Mouse (Mus musculus) heart, postnatal 4 days (tissue): ENCODE measurements at regions not wholly inside any gene's neighbourhood (a gene's known extent, or its start where the extent isn't known, plus 50 kb on each side); places are given as distances from the start of the nearest gene placed in this dataset.

Experiments
- DNase-seq: peaks from one replicate; pipeline ENCODE4 v3.0.0; 2021

DNA sequence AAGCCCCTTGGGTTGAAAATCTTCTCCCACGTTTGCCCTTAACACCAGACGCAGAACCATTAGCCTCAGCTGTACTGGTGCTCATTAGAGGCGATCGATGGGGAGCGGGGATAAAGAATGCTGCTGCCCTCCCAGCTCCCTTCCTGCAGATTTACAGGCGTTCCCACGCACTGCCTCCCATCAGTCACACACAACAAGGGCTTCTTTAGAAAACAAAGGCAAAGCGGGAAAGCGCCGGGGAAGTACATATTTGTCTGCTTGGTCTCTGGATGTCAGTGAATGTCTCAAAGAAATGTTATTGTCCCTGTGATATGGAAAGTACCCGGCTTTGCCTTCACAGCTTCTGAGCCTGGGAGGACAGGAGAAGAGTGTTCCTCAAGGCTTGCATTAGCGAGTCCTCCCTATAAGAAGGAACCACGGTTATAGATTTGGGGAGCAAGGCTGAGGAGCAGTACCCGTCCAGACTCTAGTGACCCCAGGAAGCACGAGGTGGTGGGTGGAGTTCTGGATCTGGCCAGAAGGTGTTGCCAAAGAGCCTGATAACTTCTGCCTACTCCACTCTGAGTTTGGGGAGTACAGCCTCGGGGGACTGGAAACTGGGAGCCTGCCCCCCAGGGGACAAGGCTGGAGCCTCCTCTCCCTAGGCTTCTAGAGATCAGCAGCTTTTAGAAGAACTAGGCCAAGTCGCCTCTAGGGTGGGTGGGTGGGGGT lies 173.0 kb upstream of the Mki67 start:
- DNase-seq: peak; percentile 61

DNA sequence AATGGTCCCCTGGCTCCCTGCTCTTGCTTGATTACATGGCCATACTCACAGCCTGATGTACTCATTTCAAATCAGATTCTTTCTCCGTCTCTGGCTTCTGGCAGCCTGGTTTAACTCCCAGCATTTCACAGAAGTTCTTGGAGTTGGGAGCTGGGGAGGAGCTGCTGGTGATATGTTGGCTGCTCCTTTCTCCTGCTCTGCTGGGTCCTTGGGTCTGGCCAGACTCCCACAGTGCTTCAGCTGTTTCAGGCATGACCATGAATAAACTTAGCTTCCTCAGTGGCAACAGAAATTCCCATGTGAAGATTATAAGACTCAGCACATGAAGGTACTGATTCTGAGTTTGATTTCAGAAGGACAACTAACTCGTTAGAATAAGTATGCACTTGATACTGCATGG lies 182.7 kb upstream of the Mki67 start:
- DNase-seq: peak; percentile 19

DNA sequence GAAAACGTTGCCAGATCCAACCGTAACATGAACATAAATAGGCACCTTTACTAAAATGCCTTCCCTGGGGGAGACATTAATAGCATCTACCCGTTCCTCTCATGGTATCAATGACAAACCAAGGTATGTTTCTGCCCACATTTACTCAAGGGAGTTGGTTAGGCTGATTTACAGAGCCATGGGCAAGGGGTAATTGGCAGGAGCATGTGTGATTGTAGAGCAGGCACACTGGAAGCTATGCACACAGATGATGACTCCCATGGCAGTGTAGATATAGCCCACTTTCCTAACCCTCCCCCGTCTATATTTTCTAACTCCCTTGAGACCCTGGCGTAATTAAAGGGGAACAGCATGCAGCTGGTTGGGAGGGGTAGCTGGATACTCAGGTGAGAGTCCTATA lies 183.6 kb upstream of the Mki67 start:
- no peak for DNase-seq

DNA sequence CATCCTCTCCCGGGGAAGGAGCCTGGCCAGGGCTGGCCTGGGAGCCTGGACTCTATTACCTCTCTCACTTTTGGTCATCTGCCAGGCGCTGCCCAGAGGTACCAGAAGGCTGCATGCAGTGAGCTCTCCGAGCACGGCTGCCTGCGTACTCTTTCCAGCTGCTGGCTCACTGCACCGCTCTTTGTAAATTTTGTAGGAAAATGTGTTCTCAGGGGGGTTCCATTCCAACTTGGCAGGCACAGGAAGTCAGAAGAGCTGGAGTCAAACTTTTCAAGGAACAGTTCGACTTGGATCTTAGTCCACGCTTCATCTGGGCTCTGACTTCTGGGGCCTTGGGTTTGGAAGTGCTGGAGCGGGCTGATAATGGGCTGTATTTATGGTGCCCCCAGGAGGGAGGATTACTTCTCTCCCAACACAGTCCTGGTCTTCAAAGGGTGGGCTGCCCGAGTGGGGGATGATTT lies 184.7 kb upstream of the Mki67 start:
- DNase-seq: peak; percentile 71

DNA sequence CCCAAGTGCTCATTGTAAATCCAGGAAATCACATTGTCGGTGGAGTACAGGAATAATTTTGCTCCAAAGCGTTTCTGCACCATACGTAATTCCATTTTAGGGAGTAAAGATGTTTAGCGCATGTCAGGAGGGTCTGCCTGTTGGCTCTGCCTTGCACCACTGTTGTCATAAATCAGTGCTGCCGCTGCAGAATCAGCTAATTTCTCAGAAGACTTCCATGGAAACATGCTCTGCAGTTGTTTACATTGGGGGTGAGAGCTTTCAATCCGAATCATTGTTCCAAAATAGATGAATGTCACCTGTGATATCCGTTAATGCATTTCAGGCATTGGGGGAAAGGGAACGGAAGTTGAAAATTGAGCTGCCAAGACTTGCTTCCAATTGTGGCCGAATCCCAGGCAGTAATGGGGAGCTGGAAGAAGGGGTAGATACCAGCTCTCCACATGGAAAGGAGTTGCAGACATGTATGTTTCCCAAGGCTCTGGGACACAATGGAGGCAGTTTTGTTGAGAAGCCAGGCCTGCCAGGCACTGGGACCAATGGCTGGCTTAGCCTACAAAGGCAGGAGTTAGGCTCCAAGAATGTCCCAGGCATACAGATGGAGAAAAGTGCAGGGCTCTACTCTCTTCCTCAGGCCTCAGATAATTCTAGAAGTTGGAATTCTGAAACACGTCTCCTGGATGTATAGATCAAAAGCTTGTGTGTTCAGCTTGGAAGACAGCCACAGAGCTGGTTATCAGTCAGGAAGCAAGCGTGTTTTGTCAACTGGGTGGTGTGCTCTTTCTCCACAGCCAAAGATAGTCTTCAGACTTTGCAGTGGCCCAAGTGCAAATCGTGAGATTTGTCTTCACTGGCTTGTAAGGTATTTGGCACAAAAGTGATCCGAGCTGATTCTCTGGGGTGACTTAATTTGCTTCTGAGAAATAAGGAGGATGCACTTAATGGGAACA lies 186.2 kb upstream of the Mki67 start:
- peak; percentile 11 for DNase-seq

DNA sequence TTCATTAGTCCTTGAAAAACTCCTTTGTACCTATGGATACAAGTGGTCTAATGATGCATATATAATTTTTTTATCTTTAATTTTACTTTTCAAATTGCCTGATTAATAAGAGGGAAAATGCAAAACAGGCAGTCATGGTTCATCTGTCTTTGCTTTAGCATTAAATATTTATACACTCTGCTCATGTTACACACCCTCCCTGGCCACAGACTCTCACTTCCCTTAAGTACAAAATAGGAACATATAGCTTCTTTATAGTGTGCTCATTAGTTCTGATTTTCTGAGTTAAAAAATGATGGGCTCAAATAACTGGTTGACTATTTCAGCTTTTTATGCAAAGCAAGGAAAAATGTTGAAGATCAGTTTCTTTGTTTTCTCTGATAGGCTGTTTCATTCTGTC lies 195.2 kb upstream of the Mki67 start:
- DNase-seq: no peak

DNA sequence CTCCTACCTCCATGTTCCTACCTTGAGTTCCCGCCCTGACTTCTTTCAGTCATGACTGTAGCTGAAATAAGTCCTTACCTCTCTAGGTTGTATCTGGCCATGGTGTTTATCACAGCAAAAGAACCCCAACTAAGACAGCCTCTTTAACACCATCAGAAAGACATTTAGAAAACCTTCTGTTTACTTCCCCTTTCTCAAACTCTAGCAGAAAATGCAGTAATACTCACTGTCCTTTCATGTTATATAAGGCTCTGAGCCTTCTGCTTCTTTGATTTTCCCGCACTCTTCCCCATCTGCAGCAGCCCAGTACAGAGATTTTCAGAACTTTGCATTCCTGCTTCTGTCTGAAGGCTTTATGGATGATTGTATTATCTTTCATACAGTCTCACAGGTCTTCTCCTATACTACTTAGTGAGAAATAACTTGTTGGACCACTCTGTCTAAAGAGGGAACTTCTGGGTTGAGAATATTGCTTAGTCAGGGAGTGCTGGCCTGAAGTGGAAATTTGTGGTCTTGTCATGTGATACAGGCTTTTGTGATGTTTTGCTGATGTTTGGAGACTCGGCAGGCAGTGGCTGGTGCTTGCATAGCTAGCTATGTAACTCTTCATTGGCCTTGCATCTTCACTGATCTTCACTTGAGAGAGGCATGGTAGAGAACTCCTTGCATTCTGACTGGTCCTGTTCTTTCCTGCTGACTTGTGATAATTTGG lies 197.9 kb upstream of the Mki67 start:
- DNase-seq: no peak

DNA sequence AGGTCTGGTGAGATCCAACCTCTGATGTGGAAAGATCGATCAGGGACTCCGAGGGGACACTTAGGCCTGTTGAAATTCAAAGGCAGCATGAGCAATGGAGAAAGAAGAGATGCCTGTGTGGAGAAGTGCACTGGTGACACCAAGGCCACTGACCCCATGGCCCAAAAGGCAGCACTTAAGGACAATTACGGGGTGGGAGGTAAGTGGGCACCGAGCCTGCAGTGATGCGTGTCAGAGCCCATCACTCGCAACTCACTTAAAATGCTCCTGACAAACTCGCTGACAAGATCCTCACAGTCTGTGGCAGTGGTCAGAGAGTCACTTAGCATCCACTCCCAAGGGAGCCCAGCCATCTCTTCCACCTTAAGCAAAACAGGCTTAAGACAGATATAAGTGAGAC lies 207.7 kb upstream of the Mki67 start:
- no peak for DNase-seq

DNA sequence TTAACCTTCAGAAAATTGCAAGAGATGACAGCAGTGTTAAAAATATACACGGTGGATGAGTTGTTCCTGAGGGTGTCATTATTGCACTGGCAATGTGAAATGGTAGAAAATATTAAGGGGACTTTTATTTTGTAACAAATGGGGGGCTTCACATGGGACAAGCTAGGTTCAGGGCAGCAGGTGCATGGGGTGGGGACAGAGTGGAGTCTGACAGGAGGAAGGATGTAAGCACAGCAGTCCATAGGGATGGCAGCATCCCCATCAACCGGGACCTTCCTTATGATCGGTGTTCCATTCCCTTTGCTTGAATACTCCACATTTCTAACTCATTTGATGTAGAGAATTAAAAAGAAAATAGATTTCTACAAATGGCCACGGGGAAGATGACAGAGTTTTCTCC lies 208.5 kb upstream of the Mki67 start:
- DNase-seq: no peak

DNA sequence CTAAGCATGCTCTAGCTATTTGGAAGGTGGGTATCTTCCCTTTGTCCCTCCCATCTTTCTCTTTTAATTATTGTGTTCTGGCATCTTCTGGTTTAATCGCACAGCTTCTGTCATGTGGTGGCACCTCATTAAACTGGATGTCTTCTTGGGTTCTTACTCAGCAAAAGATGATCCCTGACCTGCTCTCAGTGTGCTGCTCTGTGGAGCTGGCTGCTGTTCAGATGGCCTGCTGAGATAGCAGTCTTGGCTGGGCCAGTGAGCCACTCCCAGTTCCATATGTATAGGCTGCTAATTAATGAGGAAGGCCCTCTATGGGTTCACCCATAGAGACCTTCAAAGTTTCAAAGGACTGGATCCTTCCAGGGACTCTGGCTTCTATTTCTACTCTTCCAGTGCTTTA lies 213.9 kb upstream of the Mki67 start:
- no peak for DNase-seq

DNA sequence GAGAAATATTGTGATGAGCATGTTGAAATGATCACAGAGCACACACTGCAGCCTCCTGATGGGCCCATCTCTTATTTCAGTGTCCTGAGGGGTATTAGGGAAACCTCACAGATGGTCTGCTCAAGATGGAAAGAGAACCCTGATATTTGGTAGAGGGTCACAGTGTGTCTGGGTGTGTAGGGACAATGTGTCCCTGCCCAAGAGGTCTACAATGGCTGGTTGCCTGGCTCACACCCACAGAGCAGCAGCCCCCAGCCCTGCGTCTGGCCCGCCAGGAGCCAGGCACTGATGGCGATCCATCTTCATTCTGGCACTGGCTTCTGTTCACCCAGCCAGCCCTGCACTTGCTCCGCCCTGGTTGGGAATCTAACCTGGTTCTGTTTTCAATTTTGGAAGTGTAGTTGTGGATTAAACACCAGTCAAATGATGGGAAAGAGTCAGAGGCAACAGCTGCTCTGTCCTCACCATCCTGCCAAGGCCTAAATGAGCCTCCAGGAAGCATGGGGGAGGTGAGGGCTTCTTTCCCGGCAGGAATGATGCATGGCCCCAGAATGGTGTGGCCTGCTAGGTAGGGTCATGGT lies 216.5 kb upstream of the Mki67 start:
- no peak for DNase-seq

DNA sequence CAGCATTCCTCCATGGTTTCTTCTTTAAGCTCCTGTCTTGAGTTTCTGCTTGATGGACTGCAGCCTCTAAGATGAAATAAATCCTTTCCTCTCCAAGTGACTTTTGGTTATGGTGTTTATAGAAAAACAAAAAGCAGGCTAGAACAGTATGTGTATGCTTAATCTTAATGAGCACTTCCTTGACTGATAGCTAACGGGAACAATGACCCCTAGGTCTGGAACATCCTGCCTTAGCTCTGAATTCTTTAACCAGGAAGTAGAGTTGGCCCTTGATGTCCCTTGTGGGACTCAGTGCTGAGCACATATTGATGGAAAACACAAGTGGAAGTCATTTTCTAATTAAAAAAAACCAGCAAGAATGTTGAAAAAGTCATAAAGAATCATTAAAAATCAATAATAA lies 219.0 kb upstream of the Mki67 start:
- no peak for DNase-seq

DNA sequence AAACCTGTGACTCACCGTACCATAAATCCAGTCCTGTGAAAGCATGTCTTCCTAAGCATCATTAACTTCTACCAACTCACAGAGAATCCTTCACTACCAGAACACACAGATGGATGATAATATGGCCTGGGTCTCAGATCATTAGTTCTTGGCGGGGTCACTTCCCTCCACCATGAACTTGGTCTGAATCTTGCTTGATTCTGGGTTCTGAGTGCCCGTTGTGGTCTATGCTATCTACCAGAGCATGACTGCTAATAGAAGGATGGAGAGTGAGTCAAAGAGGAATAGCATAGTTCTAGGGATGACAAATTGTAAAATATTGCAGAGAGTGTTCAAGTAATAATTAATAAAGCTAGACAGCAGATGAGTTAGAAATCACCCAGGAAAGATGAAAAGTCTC lies 221.3 kb upstream of the Mki67 start:
- DNase-seq: no peak

DNA sequence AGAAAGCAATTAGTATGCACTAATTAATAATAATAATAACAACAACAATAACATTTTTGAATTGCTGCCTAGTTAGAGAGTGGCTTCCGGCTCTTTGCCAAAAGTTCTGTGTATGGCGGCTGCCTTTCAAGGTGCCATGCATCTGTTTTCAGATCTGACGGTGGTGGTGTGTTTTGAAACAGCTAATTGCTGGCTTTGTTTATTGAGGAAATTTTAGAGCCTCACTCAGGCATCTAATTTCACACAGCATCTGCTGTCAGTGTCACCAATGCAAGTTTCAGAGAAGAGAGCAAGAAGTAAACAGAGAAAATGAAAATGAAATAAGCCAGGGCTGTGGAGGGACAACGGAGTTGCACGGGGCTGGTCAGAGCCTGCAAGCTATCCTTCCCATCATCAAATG lies 223.2 kb upstream of the Mki67 start:
- DNase-seq: no peak

DNA sequence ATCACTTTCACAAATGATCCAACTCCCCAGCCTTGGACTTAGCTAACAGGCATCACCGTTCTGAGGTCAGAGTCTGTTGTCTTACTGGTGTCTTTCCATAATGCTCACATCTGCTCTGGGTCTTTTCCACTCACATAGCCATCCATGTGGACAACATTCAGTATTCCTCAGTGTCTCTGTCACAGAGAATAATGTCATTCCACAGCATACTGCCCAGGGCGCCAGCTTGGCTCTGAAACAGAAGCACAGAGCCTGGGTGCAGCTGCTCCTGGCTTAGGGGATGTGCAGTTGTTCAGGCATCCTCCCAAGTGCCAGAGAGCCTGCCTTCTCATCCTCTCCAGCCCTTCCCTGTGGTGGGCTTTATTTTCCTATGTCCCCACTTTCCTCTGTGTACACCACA lies 226.7 kb upstream of the Mki67 start:
- no peak for DNase-seq

DNA sequence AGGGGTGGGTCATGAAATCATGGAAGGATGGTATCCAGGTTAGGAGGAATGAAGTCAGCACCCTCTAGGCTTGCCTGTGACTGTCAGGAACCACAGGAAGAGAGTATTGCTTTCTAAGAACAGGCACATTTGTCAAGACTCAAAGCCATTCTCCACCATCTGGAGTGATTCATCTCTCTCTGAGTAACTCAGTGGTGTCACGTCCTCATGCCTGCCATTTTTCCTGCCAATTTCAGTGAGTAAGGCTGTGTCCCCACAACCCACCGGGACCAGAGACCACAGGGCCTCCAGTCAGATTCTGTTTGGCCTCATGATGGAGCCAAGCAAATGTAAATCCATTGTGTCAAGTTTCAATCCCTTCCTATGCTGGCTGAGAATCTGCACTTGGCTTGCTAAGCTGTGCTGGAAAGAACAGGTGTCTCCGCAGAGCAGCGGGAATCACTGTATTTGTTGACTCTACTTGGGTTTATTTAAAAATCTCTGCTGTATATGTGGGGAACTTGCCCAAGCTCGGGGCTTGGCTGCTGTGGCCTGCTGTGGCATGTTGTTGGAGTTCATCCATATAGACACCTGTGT lies 230.0 kb upstream of the Mki67 start:
- DNase-seq: no peak

DNA sequence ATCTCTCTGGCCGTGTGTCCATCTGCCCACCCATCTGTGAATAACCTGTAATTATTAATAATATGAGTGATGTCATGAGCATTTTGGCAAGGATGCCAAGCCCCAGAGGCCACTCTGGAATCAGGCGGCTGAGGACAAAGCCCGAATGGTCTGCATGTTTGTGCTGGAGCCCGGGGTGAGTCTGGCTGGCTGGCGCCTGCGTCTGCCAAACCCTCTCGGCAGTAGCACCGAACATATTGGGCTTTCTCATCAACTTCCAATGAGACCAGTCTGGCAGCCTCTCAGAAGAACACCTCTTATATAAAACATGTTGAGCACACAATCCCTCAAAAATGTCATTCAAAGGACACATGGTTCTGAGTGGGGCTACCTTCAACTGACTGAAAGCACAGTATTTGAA lies 244.9 kb upstream of the Mki67 start:
- DNase-seq: peak; percentile 21

DNA sequence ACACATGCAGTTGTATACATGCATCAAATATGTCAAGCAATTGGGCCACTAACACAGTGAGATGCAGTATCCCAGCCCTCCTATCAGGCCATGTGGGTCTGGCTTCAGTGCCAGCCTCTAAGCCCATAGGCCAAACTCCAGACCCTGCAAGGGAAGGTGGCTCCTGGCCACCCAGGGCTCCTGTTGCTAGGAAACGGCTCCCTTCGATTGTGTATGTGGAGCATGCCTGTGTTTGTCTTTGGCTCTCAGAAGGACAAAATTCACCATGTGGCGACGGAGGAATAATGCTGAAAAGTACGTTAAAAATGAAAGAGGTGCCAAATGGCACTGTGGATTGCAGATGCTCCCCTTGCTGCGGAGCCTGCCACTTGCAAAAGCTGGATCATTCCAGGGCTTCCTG lies 249.4 kb upstream of the Mki67 start:
- no peak for DNase-seq

DNA sequence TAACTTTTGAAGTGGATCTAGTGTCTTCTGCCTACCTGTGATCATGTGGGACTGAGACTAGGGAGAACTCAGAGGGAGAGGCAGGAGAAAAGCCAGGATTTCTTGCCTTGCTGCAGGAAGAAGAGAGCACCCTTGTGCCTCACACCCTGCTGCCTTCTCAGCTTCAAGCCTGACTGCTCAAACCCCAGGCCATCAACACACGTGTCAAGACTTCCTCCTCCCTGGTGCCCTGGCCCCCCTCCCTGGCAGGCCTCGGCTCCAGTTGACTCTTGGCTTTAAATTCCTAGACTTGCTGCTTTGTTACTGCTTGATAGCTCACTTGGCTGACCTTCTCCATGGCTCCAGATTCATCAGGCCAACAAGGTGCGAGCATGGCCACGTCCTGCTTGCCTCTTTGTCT lies 250.1 kb upstream of the Mki67 start:
- no peak for DNase-seq

DNA sequence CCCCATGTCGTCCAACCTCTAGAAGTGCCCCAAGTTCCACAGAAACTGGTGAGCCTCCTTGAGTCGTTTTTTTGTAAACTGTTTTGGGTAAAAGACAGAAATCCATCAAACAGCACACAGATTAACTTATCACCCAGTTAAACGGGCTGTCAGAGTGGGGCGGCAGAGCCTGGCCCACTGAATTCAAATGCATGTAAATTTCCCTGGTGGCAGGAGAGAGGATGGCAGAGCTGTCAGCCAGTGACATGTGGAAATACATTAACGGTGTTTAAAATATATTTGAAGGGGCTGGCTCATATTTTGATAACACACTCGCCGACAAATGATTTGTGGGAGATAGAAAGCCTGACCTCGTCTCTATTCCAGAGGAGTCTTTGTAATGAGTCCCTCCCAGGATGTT lies 252.5 kb upstream of the Mki67 start:
- no peak for DNase-seq

DNA sequence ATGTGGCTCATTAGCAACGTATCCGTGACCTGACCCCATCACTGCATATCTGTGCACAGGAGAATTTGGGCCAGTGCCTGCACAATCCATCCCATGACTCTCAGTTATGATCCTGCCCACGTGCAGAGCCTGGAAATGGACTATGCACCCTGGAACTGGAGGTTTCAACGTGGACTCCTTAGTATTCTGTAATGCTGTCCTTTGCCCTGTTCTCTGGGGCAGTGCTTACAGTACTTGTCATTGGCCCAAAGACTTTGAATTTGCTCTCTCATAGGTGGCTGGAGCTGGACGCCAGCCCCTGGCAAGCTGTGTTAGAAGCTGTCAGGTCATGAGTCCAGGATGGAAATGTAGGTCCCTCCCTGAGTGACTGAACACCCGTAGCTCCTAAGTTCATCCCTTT lies 269.9 kb upstream of the Mki67 start:
- no peak for DNase-seq

DNA sequence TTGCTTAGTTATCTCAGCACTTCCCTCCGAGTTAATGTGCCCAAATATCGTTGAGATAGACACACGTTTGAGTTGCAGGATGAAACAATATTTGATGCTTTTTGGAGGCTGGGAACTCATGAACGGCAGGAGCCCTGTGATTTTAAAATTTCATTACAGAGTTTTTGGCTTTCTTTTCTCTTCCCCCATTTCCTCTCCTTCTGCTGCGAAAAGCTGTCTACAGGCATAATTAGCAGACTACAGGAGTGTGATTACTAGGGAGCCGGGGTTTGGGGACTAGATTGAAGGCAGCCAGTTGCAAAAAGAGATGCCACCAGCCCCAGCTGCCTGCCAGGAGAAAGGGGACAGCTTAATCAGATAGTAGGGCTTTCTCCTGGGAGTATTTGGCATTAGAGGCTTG lies 274.2 kb upstream of the Mki67 start:
- DNase-seq: no peak

DNA sequence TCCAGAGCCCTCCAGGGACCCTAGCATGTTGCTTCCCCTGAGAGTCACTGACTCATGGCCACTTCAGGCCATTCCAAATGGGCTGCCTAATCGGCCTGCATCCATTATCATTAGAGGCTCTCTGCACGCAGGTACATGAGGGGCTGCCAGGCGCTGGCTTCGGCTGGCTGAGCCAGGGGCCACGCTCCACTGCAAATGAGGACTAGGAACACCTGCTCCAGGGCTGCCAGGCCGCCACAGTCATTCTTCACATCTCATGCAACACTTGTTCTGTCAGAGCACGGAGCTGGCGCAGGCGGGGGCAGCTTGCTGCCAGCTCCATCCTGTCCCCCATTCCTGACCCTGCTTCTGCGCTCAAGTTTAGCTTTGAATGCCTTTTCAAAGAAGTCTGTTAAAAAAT lies 280.7 kb upstream of the Mki67 start:
- no peak for DNase-seq
